Mouse (Mus musculus): ENCODE measurements at regions not wholly inside any gene's neighbourhood (a gene's known extent, or its start where the extent isn't known, plus 50 kb on each side); places are given as distances from the start of the nearest gene placed in this dataset.

DNA sequence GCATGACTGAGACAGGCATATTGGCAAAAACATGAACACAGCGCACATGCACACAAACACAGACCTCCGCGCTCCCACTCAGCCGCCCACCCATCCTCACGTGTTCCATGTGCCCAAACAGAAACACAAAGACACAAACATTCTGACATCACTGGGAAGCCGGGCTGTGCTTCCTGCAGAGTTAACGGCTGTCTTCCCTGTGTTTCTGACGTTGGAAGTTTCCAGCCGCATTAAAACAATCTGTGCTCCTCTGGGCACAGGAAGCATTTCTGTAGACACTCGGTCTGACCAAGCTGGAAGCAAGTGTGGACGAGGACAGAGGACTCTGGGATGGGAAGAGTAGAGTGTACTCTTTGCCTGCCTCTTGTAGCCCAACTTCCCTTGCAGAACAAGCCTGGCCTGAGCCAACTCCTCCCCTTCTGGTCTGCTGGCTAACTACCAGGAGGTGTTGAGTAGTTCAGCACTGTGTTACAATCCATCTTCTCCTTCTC is 296.2 kb upstream of the Zfp703 start:
- DNase-seq (ENCODE audit: low read depth in 2 of 2, low spot score in 2 of 2), result no peak

DNA sequence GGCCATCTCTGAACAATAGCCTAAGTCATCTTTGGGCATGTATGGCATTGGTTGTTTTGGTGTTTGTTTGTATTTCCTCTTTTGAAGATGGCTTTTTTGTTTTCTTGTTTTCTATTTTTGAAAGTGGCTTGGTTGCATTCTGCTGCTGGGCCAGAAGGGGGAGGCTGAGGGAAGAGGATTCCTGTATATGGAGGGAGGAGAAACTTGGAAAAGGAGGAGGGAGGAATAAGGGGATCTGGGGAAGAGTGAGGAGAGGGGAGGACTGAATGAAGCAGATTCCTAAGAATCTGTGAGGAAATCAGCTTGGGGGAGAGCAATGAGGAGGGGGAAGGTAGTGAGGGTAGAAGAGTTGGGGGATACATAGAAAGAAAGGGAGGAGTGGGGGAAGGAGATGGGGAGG is 290.0 kb upstream of the Zfp703 start:
- DNase-seq (ENCODE audit: low read depth in 2 of 2, low spot score in 2 of 2), result no peak

DNA sequence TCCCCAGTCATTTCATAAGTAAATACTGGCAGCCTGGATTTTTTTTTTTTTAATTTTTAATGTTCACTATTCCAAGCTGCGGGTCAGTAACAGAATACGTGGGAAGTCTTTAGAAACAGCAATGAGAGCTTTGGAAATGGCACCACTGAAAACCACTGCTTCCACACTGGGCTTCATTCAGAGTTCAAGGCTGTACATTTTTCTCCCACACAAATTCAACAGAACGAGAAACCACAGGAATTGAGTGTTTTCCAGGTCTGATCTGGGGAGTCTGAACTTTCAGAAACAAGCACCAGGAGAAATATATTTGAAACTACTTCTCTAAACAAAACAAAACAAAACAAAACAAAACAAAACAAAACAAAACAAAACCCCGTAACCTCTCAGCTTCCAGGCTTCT is 289.1 kb upstream of the Zfp703 start:
- DNase-seq (ENCODE audit: low read depth in 2 of 2, low spot score in 2 of 2), result no peak

DNA sequence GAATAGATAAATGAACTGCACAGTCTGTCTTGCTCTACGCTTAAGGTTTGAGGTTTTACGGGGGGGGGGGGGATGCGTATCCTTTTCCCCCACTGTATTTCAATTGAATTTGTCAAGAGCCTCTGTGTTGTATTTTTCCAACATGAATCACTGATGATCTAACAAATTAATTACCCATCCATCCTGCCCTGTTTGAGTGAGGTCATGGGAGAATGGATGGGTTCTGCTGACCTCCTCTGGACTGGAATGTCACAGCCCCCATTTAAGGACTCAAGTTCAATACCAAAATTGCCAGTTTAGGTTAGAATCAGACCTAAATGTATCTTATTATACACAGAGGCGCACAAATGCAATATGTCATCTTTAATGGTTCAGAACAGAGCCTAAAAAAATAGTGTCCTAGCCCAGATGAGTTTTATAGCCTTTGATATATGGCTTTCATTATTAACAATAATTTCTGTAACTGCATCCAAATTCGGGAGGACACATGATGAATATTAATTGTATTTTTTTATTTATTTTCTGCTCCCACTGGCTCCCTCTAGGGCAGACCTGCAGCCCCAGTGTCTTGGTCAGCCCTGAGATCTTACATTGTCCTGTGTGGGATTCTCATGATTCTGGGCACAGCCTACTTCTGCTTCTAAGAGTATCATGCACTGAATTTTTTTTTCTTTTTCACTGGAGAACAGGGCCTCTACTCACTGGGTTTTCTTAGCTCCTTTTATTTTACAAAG is 288.2 kb upstream of the Zfp703 start:
- no peak for DNase-seq (ENCODE audit: low read depth in 2 of 2, low spot score in 2 of 2)

DNA sequence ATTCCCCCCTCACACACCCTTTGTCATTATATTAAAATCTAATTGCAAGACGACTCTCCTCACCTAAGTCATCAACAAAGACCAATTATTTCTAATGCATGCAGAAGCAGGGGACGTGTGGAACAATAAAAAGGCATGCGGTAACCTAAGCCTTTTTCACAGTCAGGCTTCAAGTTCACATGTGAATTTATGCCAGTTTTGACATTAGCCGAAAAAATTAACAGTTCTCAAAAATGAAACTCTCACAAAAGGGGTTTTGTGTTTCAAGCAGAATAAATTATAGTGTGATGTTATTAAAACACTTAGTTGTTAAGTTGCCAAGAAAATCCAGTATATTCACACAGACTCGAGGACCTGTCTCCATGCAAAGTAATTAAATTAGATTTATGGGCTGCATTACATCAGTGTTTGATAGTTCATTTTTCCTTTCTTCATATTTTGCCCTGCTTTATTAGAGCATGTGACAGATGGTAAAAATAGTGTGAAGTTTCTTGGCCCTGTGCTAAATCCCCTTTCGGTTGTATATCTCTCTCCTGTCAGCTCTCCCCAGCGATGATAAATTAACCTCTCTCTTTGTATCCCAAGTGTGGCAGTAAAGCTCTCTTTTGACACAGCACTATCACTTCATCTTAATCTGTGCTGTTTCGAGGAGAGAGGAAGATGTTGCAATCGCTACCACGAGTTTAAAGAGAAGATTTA is 287.5 kb upstream of the Zfp703 start:
- no peak for DNase-seq (ENCODE audit: low read depth in 2 of 2, low spot score in 2 of 2)

DNA sequence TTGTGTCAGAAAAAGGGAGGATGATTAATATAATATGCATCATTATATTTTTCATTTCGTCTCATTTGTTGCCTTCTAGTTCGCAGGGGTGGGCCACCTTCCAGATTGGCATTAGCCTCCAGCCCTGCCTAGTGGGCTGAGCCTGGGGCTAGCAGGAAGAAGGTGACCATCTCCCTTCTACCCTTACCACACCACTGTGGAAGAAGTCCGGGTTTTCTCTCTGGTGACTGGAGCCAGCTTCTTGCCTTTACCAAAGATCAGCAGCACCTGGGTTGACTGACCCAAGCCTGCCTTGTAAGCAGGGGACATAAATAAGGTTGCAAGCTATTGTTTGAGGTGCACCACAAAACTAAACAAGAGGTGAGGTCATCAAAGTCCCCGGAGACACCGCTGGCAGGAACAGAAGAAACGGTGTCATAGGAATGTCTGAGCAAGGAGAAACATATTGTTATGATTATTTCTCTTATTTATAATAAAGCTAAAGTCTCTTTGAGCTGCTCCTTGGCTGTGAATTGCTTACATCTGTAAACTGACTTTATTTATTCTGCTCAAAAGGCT is 286.9 kb upstream of the Zfp703 start:
- no peak for DNase-seq (ENCODE audit: low read depth in 2 of 2, low spot score in 2 of 2)

DNA sequence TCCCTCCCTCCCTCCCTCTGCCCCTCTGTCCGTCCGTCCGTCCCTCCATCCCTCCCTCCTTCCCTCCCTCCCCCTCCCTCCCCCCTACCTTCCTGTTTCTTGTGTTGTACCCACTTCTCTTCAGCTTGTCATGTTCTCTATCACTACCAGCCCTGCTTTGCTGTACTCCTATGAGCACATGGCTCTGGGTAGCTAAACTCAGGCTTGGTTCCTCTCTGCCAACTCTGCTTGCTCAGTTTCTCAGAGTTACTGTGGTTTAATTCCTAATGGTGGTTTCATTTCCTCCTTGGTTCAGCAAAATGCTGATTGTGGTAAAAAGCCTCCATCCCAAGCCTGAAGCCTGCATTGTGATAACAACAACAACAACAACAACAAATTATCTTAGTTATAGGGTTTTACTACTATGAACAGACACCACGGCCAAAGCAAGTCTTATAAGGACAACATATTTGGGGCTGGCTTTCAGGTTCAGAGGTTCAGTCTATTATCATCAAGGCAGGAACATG is 279.5 kb upstream of the Zfp703 start:
- DNase-seq (ENCODE audit: low read depth in 2 of 2, low spot score in 2 of 2), result no peak

DNA sequence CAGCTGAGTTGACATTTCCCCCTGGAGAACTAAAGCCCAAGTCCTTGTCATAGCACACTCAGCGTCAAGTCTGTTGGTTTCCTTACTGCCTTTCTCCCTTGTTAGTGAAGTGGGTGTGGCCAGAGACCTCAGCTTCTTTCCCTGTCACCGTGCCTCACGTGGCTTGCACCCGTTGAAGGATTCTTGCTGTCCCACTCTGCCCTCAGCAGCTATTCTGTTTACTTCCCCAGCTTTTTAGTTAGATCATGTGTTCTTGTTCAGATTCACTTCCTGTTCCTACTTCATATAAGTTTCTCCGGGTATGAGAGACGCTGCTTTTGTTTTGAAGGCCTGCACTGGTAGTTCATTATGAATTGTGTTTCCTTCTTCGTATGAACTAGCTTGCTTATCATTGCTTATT is 278.5 kb upstream of the Zfp703 start:
- DNase-seq (ENCODE audit: low read depth in 2 of 2, low spot score in 2 of 2), result peak; percentile 3 to 15

DNA sequence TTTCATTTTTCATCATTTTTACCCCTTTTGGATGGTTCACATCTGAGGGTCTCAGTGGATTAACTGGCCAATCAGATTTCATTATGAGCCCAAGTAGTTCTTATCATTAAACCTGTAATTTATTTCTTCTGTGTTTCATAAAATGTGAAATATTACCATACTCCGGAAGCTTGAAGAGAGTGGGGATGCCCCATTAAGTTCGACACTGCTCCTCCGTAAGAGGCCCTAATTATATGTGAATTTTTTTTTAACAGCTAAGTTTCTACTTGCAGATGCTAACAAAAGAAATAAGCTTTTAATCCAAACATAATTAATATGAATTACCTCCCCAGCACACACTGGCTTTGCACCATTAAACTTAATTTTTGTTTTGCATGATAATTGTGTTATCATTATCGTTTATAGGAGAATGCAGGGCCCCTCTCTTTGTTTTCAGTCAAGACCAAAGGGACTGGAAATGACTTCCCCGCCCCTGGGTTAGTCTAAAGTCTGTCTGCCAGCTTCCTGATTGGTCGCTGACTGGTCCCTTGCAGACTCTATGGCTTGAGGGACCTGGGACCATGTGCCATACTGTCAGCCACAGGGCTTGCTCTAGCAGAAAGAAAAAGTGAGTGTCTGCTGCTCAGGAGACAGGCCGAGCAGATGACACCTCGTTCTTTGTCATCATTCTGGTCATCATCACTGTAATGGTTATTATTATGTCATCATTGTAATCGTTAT is 270.9 kb upstream of the Zfp703 start:
- DNase-seq (ENCODE audit: low read depth in 2 of 2, low spot score in 2 of 2), result no peak

DNA sequence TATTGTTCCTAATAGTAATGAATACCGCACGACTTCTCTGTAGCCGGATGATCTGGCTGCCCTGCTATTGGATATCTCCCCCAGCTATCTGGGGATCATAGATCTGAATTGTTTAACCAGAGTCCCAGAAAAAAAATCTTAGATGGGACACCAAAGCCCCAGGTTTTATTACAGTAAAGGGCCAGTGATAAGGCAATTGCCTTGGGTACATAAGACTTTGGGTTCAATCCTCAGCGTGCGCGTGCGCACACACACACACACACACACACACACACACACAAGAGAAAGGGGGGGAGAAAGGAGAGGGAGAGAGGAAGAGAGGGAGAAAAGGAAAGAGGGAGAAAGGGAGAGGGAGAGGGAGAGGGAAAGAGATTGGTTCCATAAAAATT is 270.4 kb upstream of the Zfp703 start:
- no peak for DNase-seq (ENCODE audit: low read depth in 2 of 2, low spot score in 2 of 2)

DNA sequence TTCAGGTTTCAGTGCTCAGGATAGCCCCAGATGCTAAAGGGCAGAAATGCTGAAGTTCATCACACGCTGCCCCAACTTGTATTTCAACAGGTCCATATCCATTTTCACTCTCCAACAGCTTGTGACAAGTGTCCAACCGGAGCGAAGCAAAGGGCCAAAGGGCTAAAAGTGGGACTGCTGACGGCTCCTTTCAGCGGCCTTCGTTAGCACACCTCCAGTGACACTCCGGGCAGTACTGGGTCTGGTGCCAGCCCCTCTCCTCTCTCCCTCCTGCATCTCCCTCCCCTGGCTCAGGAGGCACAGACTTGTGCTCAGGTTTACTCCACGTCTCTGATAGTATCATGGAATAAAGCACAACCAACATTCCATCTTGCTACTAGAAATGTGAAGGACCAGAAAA is 263.3 kb upstream of the Zfp703 start:
- no peak for DNase-seq (ENCODE audit: low read depth in 2 of 2, low spot score in 2 of 2)

DNA sequence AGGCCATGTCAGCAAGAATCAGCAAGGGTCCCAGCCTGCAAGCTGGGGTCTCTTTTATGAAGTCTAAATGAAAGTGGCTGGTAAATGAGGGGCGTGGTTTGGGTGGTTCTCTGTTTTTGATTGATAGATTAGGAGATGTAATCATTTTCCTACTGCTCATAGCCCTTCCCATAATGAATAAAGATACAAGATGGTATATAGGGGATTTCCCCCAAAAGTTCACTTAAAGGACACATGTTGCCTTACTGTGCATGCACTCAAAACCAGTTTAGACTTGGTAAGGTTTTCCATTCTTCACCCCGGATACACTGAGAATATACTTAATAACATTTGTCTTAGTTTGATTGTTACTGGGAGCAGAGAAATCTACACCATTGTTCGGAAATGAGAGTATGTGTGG is 262.4 kb upstream of the Zfp703 start:
- no peak for DNase-seq (ENCODE audit: low read depth in 2 of 2, low spot score in 2 of 2)

DNA sequence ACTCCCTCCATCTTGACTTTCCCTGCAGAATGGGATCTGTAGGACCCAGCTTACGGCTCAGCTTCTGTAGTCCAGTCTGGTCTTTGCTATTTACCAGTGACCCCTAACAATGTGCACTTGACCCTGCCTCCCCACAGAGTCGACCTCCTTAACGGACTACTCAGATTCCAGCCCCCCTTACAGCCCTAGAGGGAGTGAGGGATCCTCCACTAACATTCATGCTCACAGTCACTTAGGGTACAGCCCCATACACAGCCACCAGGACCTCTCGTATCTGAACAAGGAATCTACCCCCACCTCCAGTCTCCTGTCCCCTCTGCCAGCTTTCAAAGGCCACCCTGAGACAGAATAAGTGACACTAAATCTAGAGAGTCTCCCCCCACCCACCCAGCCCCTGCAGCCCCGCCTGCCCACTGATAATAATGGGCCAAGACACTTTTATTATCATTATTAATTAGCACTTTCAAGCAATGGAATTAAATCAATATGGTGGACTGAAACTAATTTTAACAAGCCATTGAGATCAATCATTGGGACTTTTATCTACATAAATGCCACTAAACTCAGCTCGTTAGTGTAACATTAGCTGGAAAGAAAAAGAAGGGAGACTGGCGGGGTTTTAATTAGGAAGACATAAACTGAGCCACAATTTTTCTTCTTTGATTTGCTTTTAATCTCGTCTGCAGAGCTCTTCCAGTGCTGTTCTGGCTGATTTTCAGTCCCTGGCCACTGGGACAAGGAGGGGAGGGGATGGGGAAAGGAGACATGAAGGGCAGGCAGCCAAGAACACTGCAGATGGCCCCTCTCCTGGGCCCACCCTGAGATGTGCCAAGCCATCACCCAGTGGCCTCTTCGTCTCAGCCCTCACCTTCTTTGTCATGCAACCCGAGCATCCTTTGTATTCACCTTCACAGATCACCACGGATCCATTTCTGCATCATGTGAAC is 258.4 kb upstream of the Zfp703 start:
- DNase-seq (ENCODE audit: low read depth in 2 of 2, low spot score in 2 of 2), result no peak

DNA sequence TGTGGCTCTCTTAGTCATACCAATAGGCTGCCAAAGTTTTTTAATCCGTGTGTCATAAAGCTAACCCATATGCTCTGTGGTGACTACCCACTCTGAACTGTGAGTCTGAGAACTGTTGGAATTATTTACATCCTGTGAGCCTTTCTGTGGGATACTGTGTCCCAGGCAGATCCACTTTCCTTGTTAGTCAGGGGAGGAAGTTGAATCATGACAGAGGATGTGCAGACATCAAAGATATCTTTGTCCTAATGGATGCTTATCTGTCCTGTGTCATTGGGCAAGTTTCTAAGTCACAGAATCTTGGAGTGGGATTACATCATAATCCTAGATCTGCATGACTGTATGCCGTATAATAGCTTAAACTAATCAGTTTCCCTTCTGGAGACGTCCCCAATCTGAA is 254.4 kb upstream of the Zfp703 start:
- no peak for DNase-seq (ENCODE audit: low read depth in 2 of 2, low spot score in 2 of 2)

DNA sequence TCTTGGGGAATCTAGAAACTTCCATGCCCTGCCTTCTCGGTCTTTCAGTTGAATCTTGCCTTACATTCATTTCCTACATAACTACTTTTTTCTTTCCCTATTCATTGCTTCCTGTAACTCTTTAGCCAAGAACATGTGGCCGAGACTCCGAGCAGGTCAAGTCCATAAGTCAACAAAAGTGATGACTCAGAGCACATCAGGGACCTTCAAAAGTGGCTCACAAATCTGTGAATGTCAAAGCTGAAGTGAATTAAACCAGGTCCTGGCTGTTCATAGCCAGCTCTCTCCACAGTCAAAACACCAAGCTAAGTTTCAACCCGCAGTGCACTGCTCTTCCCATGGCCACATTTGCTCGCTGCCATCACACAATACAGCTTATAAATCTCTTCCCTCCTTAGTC is 252.5 kb upstream of the Zfp703 start:
- DNase-seq (ENCODE audit: low read depth in 2 of 2, low spot score in 2 of 2), result no peak

DNA sequence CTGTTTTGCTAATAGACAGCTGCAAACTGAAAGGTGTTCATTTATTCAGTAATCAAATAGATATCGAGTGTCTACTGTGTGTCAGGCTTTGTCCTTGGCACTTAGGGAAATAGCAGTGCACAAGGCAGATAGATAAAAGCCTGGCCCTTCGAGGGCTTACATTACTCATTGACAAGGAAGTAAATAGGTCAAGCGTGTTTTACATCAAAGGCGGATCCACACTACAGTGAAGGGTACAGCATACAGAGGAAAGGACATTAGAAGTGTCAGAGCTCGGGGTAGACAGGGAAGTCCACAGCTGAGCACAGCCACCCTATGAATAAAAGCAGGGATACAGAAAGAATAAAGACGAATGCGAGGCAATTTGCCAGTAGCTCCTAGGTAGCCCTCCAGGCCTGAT is 251.6 kb upstream of the Zfp703 start:
- DNase-seq (ENCODE audit: low read depth in 2 of 2, low spot score in 2 of 2), result no peak

DNA sequence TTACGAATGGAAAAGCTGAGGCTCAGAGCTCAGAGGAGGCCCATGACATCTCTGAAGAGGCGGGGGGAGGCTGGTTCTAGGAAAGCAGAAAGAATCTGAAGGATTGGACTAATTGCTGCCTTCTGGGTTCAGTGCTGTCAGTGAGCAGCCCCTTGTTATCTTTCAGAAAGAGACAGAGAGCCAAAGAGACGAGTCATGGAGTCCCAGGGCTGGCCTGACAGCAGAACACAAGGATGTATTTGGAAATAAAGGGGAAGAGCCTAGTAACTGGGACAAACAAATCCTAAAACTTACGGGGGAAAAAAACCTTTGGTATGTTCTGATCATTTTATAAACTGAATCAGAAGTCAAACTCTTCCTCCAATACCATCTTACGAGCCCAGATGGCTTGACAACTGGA is 247.8 kb upstream of the Zfp703 start:
- DNase-seq (ENCODE audit: low read depth in 2 of 2, low spot score in 2 of 2), result no peak

DNA sequence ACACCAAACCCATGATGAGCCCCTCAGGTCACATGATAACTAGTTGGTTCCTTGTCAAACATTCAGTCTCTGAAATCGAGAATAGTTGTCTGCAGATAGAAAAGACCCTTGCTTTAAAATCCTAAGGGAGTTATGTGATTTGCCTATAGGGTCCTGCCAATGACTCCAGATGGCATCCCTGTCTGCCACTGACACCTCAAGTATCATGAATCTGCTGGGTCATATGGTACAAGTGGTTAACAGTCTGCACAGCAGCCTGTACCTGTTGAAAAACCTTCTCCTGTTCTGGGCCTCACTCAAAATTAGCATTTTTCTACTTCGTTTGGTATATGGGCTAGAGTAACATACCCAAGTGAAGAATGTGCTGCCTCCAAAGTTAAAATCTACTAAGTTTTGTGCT is 246.0 kb upstream of the Zfp703 start:
- DNase-seq (ENCODE audit: low read depth in 2 of 2, low spot score in 2 of 2), result no peak

DNA sequence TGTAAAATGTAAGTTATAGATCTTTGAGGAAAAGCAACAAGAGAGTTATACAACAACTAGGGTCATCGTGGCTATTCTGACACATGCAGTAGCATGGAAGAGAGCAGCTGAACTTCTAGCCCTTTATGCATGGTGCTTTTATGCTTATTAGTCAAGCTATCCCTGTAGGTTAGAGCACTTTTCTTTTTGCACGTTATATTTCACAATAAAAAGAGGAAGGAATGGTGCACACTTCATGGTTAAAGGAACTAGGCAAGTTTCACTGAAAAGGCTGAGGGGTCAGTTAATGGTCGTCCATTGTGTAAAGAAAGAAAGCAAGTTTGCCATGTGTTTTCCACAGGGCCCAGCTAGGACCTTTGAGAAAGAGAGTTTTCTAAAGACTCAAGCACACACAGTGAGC is 232.7 kb upstream of the Zfp703 start:
- DNase-seq (ENCODE audit: low read depth in 2 of 2, low spot score in 2 of 2), result no peak

DNA sequence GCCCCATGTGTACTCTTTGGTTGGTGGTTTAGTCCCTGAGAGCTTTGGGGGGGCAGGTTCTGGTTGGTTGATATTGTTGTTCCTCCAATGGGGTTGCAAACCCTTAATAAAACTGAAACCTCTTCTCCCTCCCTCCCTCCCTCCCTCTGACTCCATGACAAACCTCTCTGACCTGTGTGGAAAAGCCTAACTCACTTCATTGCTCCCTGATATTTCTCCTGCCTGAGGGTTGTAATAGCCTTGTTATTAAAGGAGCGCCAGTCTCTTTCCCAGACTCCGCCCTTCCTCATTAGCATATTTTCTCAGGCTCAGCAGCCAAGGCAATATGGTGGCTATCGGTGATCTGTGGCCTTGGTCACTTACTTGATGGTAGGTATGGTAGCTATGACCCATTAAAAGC is 230.3 kb upstream of the Zfp703 start:
- no peak for DNase-seq (ENCODE audit: low read depth in 2 of 2, low spot score in 2 of 2)
